Mouse (Mus musculus) bone marrow, adult 2 months (tissue): ENCODE data around the gene Phyhipl.

Experiments
- CTCF ChIP-seq: fragments of 200-500 bp; IDR thresholded peaks from 2 replicates; pipeline ENCODE4 v1.5.1; 2011; ENCODE audit warnings: low read length, control low read depth; ENCODE audit not compliant: control insufficient read depth, insufficient read depth
- POLR2A ChIP-seq: fragments of 200-500 bp; IDR thresholded peaks from 2 replicates; pipeline ENCODE4 v1.6.1; 2011; ENCODE audit warnings: low read depth, mild to moderate bottlenecking, control low read depth, low read length, borderline replicate concordance; ENCODE audit not compliant: control insufficient read depth

GRCm38 (mm10) chr10:70640075-70640737, 15.6 kb downstream of the Phyhipl start:
- TF ChIP-seq CTCF (no peak), POLR2A (no peak)
